Mouse (Mus musculus): Measurements from ENCODE around the gene Cdc42ep3. TPM values are rescaled to one million over a fixed set of nuclear protein-coding genes. Genes with fewer than 3 reads are reported as not detected.

The Cdc42ep3 gene
- total RNA-seq (2021), result 10 to 100 TPM; 16.4 to 17.8 TPM
- long read RNA-seq, experiment 1, transcript Cdc42ep3-201 (2 exons, 2,265 nt), result major isoform, 16 of 18 reads
- long read RNA-seq, experiment 1, partial matches to known transcripts, result 0 of 18 reads
- long read RNA-seq, experiment 1, other reads (novel, unspliced or antisense), result 2 of 18 reads
- long read RNA-seq, experiment 2, transcript Cdc42ep3-201 (2 exons, 2,265 nt), result major isoform, 23 of 24 reads
- long read RNA-seq, experiment 2, partial matches to known transcripts, result 0 of 24 reads
- long read RNA-seq, experiment 2, other reads (novel, unspliced or antisense), result 1 of 24 reads

DNA sequence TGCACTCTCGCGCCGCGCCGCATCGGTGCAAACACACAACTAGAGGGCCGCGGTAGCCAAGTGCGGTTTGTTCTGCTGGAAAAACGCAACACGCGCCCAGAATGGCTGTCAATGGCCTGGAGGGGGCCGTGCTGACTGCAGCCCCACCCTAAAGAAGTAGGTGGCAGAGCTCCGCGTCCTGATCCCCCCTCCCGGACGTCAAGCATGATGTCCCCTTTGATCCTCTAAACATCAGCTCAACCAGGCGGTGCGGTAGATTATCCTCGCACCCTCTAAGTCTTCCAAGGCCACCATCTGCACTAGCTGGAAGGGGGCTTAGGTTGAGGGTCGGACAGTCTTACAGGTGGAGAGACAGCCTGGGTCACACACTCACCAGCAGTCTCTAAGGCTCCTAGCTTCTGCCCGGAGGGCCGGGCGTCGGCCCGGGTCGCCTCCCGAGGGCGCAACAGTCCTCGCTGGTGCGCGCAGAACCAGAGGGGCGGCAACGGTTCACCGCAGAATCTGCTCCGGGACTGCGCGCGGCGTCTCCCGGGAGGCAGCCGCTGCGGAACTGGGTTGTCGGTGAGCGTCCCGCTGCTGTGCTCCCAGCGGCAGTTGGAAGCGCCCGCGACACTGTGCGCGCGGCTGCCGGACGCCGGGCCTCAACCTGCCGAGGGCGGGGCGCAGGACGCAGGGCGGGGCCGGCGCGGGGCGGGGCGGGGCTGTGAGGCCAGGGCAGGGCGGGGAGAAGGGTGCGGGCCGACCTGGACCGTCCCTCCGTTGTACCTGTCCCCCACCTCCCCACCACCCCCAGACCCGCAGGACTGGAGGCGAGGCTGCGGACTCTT is at the start of gene Cdc42ep3:
Gene Cdc42ep3 (minus strand): TSS at position 648 of the 827 bp plus-strand sequence.
- DNase-seq (ENCODE audit: low spot score in 2 of 2), result peak; percentile 65 to 74

DNA sequence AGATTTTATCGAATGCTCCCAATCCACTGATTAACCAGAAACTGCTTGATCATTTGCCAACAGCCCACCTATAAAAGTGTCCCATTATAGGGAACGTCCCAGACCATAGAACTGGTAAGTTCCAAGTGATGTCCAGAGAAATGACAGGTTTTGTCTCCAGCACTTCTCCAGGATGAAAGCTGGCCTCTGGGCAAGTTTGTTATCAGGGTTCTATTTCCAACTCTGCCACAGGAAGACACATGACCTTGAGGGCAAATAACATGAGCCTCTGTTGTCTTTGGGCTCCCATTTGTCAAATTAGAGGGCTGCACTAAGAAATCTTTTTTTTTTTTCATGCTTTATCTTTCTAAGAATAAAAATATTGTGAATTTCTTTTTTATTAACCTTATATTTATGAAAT is 45.5 kb upstream of the Cdc42ep3 start:
- DNase-seq (ENCODE audit: low spot score in 2 of 2), result no peak

DNA sequence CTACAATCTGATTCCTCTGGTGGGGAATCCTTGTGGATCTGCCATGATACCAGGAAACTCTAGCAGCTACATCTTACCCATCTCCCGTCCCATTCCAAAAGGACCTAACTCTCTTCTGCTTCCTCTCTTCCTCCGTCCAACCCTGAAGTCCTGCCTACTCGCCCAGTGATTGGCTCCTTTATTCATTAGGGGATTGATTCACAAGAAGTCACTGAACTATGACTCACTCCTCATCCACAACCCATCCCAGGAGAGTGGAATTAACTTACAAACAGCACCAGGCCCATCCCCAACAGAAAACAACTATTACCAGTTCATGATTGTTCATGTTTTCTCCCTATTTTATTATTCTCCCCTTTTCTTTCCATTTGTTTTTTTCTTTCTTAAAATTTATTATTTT is 43.5 kb upstream of the Cdc42ep3 start:
- DNase-seq (ENCODE audit: low spot score in 2 of 2), result no peak

DNA sequence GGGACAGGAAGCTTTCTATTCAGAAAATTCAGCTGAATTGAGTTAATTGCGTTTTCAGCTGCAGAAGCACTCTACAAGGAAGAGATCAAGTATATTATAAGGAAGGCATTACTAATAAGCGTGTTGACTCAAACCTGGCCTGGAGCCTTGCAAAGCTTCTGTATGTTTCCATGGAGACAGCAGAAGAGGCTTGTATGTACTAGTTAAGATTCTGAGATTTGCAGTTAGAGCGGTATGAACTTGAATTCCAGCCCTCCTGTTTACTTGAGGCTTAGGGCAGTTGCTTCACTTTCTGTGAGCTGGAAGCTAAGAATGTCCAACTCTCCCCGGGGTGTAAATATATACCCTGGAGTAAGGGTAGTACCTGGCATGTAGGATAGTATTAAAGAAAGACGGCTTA is 39.9 kb upstream of the Cdc42ep3 start:
- no peak for DNase-seq (ENCODE audit: low spot score in 2 of 2)

DNA sequence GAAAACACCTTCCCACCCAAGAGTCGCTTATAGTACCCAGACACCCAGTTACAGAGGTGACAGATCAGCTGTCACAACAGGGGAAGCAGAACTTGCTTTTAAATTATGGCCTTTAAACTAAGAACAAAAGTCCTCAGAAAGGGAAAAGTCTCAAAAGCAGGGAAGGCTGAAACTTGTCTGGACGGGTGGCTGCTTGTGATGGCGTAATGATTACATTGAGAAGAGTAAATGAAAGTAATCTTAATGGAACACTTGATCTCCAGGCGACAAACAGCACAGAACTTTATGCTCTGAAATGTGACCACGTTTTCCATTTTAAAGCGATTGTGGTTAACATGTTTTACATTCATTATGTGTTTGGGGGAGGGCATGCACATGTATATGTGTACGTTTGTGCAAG is 39.0 kb upstream of the Cdc42ep3 start:
- no peak for DNase-seq (ENCODE audit: low spot score in 2 of 2)

DNA sequence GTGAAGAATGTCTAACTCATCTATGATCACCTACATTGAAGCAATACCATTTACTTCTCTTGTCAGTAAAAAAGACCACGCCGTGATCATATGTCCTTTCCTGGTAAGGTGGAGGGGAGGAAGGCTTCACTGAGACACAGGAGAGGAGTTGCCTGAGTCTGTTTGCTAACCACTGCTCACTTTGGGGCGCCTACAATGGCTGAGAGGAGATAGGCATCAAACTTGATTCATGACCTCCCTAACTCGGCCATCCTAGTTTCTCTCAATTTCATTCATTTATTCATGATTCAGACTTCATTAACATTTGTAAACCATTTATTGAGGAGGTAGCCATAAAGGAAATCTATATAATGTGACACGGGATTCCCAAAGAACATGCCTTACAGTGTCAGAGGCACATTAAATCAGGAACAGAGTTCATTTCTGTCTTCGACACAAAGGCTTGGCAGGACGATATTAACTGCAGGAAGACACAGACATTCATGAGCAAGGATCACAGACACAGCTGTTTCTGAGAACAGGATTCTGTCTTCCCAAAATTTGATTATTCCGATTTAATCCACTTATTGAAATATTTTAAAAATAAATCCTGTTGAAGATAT is 32.7 kb upstream of the Cdc42ep3 start:
- no peak for DNase-seq (ENCODE audit: low spot score in 2 of 2)

DNA sequence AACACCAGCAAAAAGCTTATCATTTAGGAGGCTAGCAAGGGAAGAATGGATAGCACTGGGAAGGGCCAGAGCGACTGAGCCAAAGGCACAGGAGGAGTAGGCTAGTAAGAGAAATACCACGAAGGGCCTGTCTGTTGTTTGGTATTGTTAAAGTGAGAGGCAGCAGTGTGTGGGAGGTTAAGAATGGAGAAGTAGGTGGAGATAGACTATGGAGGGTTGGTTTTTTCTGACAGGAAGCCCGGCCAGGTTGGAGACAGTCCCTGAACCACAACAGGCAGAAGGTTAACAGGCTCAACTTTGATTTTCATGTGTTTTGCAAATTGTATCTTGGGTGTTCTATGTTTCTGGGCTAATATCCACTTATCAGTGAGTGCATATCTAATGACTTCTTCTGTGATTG is 26.6 kb upstream of the Cdc42ep3 start:
- no peak for DNase-seq (ENCODE audit: low spot score in 2 of 2)

DNA sequence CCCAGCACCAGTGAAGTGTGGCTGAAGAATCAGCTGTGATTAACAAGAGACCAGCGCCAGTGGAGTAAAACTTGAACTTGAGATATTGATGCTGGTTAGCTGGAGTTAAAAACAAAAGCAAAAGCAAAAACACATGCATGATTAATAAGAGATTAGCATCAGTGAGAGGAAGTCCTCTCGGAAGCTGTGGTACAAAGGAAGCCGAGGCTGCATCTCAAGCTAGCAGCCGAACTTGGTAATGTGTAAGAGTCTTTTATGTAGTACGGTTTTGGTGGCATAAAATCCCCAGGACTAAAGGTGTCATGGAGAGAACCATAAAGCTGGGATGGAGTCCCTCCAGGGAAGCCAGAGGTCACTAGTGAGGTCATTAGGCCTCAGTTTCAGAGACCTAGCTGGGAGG is 24.3 kb upstream of the Cdc42ep3 start:
- DNase-seq (ENCODE audit: low spot score in 2 of 2), result no peak

DNA sequence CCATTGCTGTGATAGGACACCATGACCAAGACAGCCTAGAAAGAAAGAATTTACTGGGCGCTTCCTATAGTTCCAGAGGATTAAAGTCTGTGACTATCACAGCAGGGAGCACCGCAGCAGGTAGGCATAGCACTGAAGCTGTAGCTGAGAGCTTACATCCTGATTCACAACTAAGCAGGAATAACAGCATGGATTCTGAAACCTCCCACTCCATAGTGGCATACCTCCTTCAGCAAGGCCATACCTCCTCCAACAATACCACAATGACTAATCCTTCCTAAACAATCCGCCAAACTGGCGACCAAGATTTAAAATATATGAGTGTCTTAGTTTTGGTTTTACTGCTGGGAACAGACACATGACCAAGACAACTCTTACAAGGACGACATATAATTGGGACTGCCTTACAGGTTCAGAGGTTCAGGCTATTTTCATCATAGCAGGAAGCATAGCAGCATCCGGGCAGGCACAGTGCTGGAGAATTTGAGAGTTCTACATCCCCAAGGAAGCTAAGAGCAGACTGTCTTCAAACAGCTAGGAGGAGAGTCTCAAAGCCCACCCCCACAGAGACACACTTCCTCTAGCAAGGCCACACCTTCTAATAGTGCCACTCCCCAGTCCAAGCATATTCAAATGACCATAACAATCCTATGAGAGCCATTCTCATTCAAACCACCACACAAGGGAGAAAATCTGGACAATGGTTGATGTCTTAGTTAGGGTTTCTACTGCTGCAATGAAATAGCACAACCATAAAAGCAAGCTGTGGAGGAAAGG is 21.7 kb upstream of the Cdc42ep3 start:
- DNase-seq (ENCODE audit: low spot score in 2 of 2), result no peak

DNA sequence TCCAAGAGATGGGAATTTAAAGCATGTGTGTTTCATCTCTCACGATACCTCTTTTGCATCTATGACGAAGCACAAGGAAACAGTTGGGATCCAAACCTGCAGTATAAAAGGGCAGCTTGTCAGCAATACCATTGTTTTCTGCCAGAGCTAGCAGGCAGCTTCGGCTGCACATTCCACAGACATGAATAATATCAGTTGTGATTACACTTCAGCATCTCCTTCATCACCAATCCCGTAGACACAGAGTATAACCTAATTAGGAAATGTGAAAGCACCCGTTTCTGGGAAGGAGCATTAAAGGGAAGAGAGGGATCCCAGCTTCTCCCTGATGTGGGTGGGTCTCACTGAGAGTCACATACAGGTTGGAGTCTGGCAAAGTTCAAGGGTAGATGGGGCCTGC is 18.1 kb upstream of the Cdc42ep3 start:
- DNase-seq (ENCODE audit: low spot score in 2 of 2), result no peak

DNA sequence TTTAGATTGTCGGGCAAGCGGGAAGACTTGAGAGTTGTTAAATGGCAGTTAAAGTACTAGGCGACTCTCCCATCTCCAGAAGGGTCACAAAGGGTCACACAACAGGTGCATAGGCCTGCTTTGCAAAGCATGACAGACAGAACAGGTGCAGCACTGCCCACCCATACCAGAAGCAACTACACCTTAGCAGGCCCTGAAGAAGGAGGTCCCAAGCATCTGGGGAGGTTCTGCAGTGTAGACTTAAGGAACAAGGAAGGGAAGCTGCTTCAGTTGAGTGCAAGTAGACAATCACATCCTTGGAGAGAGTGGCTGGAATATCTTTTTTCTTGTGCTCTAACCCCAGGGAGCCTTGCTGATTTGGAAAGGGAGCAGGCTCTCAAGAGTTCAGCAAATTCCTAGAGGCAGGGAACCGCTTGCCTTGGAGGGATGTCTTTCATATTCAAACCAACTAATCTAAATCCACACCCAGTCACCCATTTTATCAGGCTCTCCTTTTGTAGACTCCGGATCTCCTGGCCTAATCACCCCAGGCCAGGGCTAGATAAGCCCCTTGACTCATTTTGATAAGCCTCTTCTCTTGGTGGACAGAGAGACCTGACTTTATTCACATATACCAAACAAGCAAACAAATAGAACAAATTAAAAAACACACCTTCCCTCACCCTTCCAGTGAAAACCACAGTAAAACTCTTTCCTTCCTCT is 10.0 kb upstream of the Cdc42ep3 start:
- DNase-seq (ENCODE audit: low spot score in 2 of 2), result no peak

DNA sequence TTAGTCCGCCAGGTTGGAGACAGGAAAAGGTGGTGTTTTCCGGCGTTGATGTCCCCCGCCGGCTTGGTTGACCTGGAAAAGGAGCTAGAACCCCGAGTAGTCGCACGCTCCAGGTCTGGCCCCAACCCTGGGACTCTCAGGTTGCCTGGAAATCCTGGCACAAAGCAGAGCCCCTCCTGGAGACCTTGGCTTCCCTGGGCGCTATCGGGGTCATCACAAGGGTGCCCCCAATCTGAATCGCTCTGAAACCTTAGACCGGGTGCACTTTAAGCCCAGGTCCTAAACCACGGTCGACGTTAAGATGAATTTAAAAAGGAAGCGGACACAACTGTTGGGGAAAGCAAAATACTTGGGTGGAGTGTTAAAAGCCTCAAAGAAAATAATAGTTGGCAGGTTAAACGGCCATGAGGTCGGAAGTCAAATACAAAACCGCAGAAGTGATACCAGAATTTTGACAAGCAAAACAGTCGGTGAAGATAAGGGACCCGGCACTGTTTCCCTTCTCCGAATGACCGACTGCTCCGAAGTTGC is 1.2 kb upstream of the Cdc42ep3 start:
- no peak for DNase-seq (ENCODE audit: low spot score in 2 of 2)

DNA sequence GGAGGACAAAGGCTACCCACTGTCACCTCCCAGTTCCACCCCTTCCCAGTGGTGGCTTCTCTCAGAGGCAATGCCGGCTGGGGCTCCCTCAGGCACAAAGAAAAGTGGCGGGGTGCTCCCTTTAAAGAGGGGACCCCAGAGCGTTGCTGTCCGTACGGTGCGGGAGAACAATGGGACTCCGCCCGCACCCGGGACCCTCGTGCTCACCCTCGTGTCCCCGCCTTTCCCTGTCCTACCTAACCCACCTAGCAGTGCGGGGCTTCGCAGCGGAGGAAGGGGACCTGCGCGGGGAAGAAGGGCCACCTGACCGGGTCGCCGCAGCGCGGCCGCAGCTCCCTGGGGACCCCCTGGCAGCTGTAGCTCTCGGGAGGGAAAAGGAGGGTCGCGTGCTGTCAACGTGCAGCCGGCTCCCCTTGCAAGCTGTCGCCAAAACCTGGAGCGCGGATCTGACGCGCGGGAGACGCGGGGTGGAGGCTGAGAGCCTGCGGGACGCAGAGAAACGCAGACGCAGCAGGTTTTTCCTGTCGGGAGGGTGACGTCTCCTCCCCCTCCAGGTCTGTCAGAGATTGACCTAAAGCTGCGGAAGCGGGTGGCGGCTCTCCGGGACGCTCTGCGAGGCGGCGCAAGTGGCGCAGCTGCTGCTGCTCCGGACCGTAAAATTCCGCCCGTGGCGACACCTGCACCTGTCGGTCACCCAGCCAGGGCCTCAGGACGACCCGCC is 540 bp upstream of the Cdc42ep3 start:
- DNase-seq (ENCODE audit: low spot score in 2 of 2), result peak; percentile 69 to 71

DNA sequence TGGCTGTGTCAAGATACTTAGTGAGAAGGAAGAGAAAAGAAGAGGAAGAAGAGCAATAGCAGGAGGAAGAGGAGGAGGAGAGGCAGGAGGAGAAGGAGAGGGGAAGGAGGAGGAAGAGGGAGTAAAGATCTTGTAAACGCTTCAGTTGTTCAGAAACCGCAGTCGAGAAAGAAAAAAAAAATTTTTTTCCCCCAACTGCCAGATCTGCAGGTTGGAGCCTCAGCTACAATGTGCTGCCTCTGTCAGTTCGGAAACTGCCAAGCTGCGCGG is 782 bp downstream of the Cdc42ep3 start:
- no peak for DNase-seq (ENCODE audit: low spot score in 2 of 2)

DNA sequence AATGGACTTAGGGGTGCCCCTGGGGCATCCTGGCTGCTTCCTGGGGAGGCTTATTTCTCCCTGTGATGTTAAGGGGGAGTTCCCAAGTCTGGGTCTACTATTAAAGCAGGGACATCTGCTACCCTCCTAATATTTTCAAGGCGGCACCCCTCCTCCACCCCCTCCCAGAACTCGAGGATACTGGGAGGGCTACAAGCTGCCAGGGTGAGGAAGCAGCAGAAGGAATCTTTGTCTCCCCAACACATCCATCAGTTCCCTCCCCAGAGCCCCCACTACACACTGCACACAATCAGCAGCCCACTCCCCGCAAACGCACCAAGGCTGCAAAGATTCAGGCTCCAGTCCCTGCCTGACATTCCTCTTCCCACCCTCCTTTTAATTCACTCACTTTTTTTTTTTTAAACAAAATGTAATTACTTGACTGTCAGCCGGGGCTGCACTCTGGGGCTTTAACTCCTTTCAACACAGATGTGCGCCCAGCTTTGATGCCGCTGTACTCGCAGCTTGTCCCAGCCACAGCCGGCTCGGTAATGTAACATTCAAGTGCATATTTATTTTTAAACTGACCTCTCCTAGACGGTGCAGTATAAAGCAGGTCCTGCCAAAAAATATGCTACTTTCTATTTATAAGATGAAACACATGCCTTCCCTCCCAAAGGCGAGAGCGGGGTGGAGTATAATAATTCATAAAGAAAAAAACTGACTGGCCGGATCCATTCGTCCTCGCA is 1.3 kb downstream of the Cdc42ep3 start:
- no peak for DNase-seq (ENCODE audit: low spot score in 2 of 2)

DNA sequence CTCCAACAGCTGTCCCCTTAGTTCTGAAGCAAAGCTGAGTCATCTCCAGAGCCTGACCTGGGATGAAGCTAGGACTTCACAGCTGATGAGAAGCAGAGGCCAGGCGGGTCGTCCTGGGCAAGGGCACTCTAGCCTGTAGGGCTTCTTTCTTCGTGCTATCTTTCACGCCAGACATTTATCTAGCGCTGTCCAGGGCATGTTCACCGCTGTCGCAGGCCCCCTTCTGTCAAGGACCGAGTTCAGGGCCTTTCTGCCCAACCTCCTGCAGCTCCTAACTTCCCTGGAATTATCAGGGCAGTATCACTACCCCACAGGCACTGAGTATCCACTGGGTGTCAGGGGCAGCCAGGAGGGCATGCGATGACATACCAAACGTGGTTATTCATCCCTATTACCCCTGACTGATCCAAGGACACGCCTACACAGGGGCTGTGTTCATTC is 4.1 kb downstream of the Cdc42ep3 start:
- DNase-seq (ENCODE audit: low spot score in 2 of 2), result no peak

DNA sequence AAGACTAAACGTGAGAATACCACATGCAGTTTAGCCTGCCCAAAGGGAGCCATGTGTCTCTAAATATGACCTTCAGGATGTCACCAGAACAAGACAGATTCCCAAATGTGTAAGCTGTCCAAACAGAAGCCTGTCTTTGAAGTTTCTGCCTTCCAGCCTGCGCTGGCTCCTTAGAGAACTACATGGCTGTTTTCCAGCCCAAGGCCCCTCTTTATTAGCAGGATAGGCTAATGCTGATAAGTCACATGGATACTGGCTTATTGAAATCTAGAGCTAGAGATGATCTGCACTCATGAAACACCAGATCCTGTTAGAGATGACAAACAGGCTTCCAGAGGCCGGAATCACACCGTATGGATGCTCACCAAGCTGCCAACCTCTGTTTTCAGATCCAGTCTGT is 5.5 kb downstream of the Cdc42ep3 start:
- DNase-seq (ENCODE audit: low spot score in 2 of 2), result no peak

DNA sequence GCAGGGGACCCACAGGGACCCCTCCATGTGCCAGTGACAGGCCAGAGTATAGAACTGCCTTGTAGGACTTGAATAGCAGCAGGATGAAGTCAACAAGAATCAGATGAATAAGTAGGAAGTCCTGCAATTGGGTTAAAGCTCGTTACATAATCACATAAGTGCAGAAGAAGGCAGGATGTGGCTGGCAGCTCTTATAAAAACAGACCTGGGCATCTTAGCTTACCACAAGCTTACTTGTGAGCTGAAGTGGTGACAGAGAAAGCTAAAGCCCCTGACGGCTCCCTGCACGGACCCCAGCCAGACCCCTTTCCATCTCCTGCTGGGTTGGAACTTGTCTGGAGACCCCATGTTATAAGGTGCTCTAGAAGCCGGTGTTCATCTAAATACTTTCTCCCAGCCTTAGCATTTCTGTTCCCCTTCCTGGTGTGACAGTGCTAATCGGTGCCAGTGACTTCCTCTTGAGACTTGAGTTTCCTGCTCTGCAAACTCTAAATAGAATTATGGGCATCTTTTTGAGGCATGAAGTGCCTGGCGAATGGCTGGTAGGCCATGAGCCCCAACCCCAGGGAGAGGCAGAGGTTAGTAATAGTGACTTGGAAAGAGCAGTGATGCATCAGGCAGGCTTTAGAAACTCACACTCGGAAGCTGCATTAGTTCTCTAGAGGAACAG is 6.8 kb downstream of the Cdc42ep3 start:
- DNase-seq (ENCODE audit: low spot score in 2 of 2), result no peak

DNA sequence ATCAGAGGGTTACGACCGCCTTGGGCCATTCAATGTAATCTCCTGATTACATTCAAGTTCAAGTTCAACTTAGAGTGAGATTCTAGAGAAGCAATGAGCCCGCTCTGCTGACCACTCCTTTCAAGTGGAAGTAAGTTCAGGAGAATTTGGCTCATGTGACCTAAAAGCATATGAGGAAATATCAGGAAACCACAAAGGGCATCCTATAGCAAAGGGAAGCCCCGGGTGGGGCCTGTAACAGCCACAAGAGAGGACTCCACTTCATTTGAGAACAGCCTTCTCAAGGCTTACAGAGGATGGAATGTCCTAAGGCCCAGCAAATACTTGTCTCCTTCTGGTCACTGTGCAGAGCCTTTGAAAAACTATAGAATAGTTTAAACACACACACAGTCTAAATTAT is 7.6 kb downstream of the Cdc42ep3 start:
- DNase-seq (ENCODE audit: low spot score in 2 of 2), result no peak

Data from left cerebral cortex, adult 18-20 months (tissue).